Mouse (Mus musculus): ENCODE results near the gene Clip3. TPM values are rescaled to one million over a fixed set of nuclear protein-coding genes. Genes with fewer than 3 reads are reported as not detected.
A peak's percentile ranks its signal among the peaks of the same experiment; 100 is the strongest.

Clip3 gene
- polyA plus RNA-seq, 1 experiment, result 19.4 TPM

GRCm38 (mm10) chr7:30323795-30324194 lies 32.3 kb downstream of the Clip3 start, which contains the start of gene Sdhaf1:
TSS of gene Sdhaf1 (minus strand) at chr7:30323895.
- Histone ChIP-seq H3K27me3 (ENCODE audit: control insufficient read depth, insufficient read depth, insufficient read length) (peaks cover 14% of the 10 kb centered on the region), H3K4me2 (ENCODE audit: low read depth) (peak within 1 kb of the TSS; percentile 71), H3K36me3 (ENCODE audit: control insufficient read depth, insufficient read depth) (no peaks in the 10 kb centered on the region), H3ac (ENCODE audit: control insufficient read depth, insufficient read length) (no peak within 1 kb of the TSS), H3K79me2 (ENCODE audit: control insufficient read depth, insufficient read depth) (no peaks in the 10 kb centered on the region), H3K4me3 (peak within 1 kb of the TSS; percentile 36)
- TF ChIP-seq POLR2A (IDR thresholded peaks at IDR 0.05; ENCODE audit: insufficient read length, low read depth), result no peak
- no peak for TF ChIP-seq MYOG (IDR thresholded peaks at IDR 0.05; ENCODE audit: control insufficient read depth in 1 of 3, insufficient read depth in 1 of 3, insufficient read length in 2 of 3, low read depth in 2 of 3)
- no peak for TF ChIP-seq MAX (IDR thresholded peaks at IDR 0.05; ENCODE audit: low read depth)
- TF ChIP-seq USF1 (IDR thresholded peaks at IDR 0.05; ENCODE audit: low read depth), result no peak
- TF ChIP-seq CEBPB (IDR thresholded peaks at IDR 0.05; ENCODE audit: insufficient read depth, poor library complexity, severe bottlenecking), result no peak
- TF ChIP-seq POLR2AphosphoS2 (IDR thresholded peaks at IDR 0.05; ENCODE audit: insufficient read length, low read depth), result no peak
- TF ChIP-seq TCF3 (IDR thresholded peaks at IDR 0.05; ENCODE audit: insufficient read length, low read depth), result no peak
- no peak for TF ChIP-seq REST (IDR thresholded peaks at IDR 0.05; ENCODE audit: insufficient read depth, insufficient read length)
- no peak for TF ChIP-seq E2F4 (IDR thresholded peaks at IDR 0.05; ENCODE audit: insufficient read depth)
- TF ChIP-seq MYOD1 (IDR thresholded peaks at IDR 0.05; ENCODE audit: control insufficient read depth in 1 of 3, insufficient read length in 2 of 3, low read depth in 2 of 3), result no peak
- TF ChIP-seq SRF (IDR thresholded peaks at IDR 0.05; ENCODE audit: control insufficient read depth, insufficient read length, low read depth), result no peak
- TF ChIP-seq TCF12 (IDR thresholded peaks at IDR 0.05; ENCODE audit: insufficient read depth, poor library complexity, severe bottlenecking), result no peak

- H3K4me2 ChIP-seq (ENCODE audit: low read depth), result no peak overlapping the region
- no peaks in the 10 kb centered on the region for H3K36me3 ChIP-seq (ENCODE audit: control insufficient read depth, insufficient read depth)
- no peak overlapping the region for H3ac ChIP-seq (ENCODE audit: control insufficient read depth, insufficient read length)
- TF ChIP-seq CEBPB (IDR thresholded peaks at IDR 0.05; ENCODE audit: insufficient read depth, poor library complexity, severe bottlenecking), result no peak
- no peak for TF ChIP-seq REST (IDR thresholded peaks at IDR 0.05; ENCODE audit: insufficient read depth, insufficient read length)
- TF ChIP-seq MAX (IDR thresholded peaks at IDR 0.05; ENCODE audit: low read depth), result no peak
- TF ChIP-seq USF1 (IDR thresholded peaks at IDR 0.05; ENCODE audit: low read depth), result no peak
- TF ChIP-seq MYOG (IDR thresholded peaks at IDR 0.05; ENCODE audit: control insufficient read depth in 1 of 3, insufficient read depth in 1 of 3, insufficient read length in 2 of 3, low read depth in 2 of 3), result no peak
- no peak for TF ChIP-seq TCF12 (IDR thresholded peaks at IDR 0.05; ENCODE audit: insufficient read depth, poor library complexity, severe bottlenecking)
- TF ChIP-seq POLR2AphosphoS2 (IDR thresholded peaks at IDR 0.05; ENCODE audit: insufficient read length, low read depth), result no peak
- no peak for TF ChIP-seq TCF3 (IDR thresholded peaks at IDR 0.05; ENCODE audit: insufficient read length, low read depth)
- no peak for TF ChIP-seq E2F4 (IDR thresholded peaks at IDR 0.05; ENCODE audit: insufficient read depth)
- no peak for TF ChIP-seq SRF (IDR thresholded peaks at IDR 0.05; ENCODE audit: control insufficient read depth, insufficient read length, low read depth)
- TF ChIP-seq POLR2A (IDR thresholded peaks at IDR 0.05; ENCODE audit: insufficient read length, low read depth), result no peak
- TF ChIP-seq MYOD1 (IDR thresholded peaks at IDR 0.05; ENCODE audit: control insufficient read depth in 1 of 3, insufficient read length in 2 of 3, low read depth in 2 of 3), result no peak
- peaks cover 14% of the 10 kb centered on the region for H3K27me3 ChIP-seq (ENCODE audit: control insufficient read depth, insufficient read depth, insufficient read length)
- no peak overlapping the region for H3K4me3 ChIP-seq
- H3K79me2 ChIP-seq (ENCODE audit: control insufficient read depth, insufficient read depth), result no peaks in the 10 kb centered on the region
Measured at GRCm38 (mm10) chr7:30324300-30324944, 32.9 kb downstream of the Clip3 start.

- Histone ChIP-seq H3ac (ENCODE audit: control insufficient read depth, insufficient read length) (no peak overlapping the region), H3K36me3 (ENCODE audit: control insufficient read depth, insufficient read depth) (no peaks in the 10 kb centered on the region), H3K4me3 (no peak overlapping the region), H3K4me2 (ENCODE audit: low read depth) (no peak overlapping the region), H3K79me2 (ENCODE audit: control insufficient read depth, insufficient read depth) (no peaks in the 10 kb centered on the region), H3K27me3 (ENCODE audit: control insufficient read depth, insufficient read depth, insufficient read length) (peaks cover 19% of the 10 kb centered on the region)
- no peak for TF ChIP-seq MYOD1 (IDR thresholded peaks at IDR 0.05; ENCODE audit: control insufficient read depth in 1 of 3, insufficient read length in 2 of 3, low read depth in 2 of 3)
- TF ChIP-seq POLR2AphosphoS2 (IDR thresholded peaks at IDR 0.05; ENCODE audit: insufficient read length, low read depth), result no peak
- TF ChIP-seq CEBPB (IDR thresholded peaks at IDR 0.05; ENCODE audit: insufficient read depth, poor library complexity, severe bottlenecking), result no peak
- no peak for TF ChIP-seq TCF3 (IDR thresholded peaks at IDR 0.05; ENCODE audit: insufficient read length, low read depth)
- TF ChIP-seq POLR2A (IDR thresholded peaks at IDR 0.05; ENCODE audit: insufficient read length, low read depth), result no peak
- TF ChIP-seq TCF12 (IDR thresholded peaks at IDR 0.05; ENCODE audit: insufficient read depth, poor library complexity, severe bottlenecking), result no peak
- TF ChIP-seq MYOG (IDR thresholded peaks at IDR 0.05; ENCODE audit: control insufficient read depth in 1 of 3, insufficient read depth in 1 of 3, insufficient read length in 2 of 3, low read depth in 2 of 3), result no peak
- TF ChIP-seq USF1 (IDR thresholded peaks at IDR 0.05; ENCODE audit: low read depth), result no peak
- TF ChIP-seq REST (IDR thresholded peaks at IDR 0.05; ENCODE audit: insufficient read depth, insufficient read length), result no peak
- TF ChIP-seq SRF (IDR thresholded peaks at IDR 0.05; ENCODE audit: control insufficient read depth, insufficient read length, low read depth), result no peak
- TF ChIP-seq E2F4 (IDR thresholded peaks at IDR 0.05; ENCODE audit: insufficient read depth), result no peak
- TF ChIP-seq MAX (IDR thresholded peaks at IDR 0.05; ENCODE audit: low read depth), result no peak
Measured at GRCm38 (mm10) chr7:30325364-30325763, 33.8 kb downstream of the Clip3 start.

- Histone ChIP-seq H3ac (ENCODE audit: control insufficient read depth, insufficient read length) (no peak overlapping the region), H3K36me3 (ENCODE audit: control insufficient read depth, insufficient read depth) (no peaks in the 10 kb centered on the region), H3K79me2 (ENCODE audit: control insufficient read depth, insufficient read depth) (no peaks in the 10 kb centered on the region), H3K4me3 (no peak overlapping the region), H3K4me2 (ENCODE audit: low read depth) (no peak overlapping the region), H3K27me3 (ENCODE audit: control insufficient read depth, insufficient read depth, insufficient read length) (peaks cover 19% of the 10 kb centered on the region)
- TF ChIP-seq MYOG (IDR thresholded peaks at IDR 0.05; ENCODE audit: control insufficient read depth in 1 of 3, insufficient read depth in 1 of 3, insufficient read length in 2 of 3, low read depth in 2 of 3) (no peak), TCF12 (IDR thresholded peaks at IDR 0.05; ENCODE audit: insufficient read depth, poor library complexity, severe bottlenecking) (no peak), REST (IDR thresholded peaks at IDR 0.05; ENCODE audit: insufficient read depth, insufficient read length) (no peak), USF1 (IDR thresholded peaks at IDR 0.05; ENCODE audit: low read depth) (no peak), POLR2A (IDR thresholded peaks at IDR 0.05; ENCODE audit: insufficient read length, low read depth) (no peak)
Measured at GRCm38 (mm10) chr7:30326427-30326826, 34.9 kb downstream of the Clip3 start.
